Mouse (Mus musculus): ENCODE measurements at regions not wholly inside any gene's neighbourhood (a gene's known extent, or its start where the extent isn't known, plus 50 kb on each side); places are given as distances from the start of the nearest gene placed in this dataset.

DNA sequence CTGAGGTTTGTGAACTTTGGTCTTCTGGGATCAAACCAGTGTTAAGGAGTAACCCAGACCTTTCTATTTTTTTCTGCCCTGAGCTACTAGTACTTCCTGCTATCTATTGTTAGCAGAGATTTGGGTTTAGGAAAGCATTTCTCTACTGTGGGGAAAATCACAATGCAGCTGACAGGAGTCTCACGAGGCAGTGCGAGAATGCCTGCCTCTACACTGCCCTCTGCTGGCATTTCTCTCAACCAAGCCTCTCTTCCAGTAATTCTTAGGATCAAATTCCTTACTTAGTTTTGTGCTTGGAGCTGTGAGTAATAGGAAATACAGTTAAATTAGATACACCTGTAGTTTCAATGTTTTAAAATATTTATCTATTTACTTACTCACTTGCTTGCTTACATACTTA lies 432.4 kb downstream of the Plcl1 start:
- 6% methylated on average over 2 of the region's 2 CpGs for WGBS
- H3K4me2 ChIP-seq (ENCODE audit: low read length), result no peak overlapping the region
- H3K4me3 ChIP-seq (ENCODE audit: low read length), result no peak overlapping the region
- H3K9me3 ChIP-seq (ENCODE audit: control insufficient read depth, low read length), result no peaks in the 10 kb centered on the region
- no peak overlapping the region for H3K9ac ChIP-seq (ENCODE audit: low read depth, low read length)
- H3K27me3 ChIP-seq (replicated peaks; ENCODE audit: control insufficient read depth, insufficient read depth, low read length), result no peaks in the 10 kb centered on the region
- H3K27ac ChIP-seq (ENCODE audit: low read depth, low read length), result no peak overlapping the region
- H3K4me1 ChIP-seq (ENCODE audit: control insufficient read depth, insufficient read depth, low read depth, low read length), result no peaks in the 10 kb centered on the region
- H3K36me3 ChIP-seq (ENCODE audit: control insufficient read depth, insufficient read depth, low read length), result no peaks in the 10 kb centered on the region
- ATAC-seq, result peak; percentile 65; the same call in 1 of the 2 replicates

DNA sequence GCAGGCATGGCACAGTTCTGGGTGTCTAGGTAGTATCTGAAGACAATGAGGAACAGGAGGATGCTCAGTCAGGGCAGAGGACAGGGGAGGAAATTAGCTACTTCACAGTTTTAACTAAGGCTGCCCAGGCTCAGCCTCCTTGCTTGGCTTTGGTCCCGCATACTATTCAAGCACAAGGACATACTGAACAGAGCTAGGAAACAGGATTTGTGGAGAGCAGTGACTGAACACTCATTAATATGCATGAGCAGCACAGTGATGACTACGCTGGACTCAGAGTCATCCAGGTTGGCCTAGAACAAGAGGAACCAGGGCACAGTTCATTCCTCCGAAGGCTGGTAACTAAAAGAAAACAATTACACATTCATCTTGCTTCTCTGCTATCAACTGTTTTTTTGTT lies 443.1 kb downstream of the Plcl1 start:
- peak; percentile 80 for ATAC-seq
- Histone ChIP-seq H3K27ac (ENCODE audit: low read depth, low read length) (no peak overlapping the region), H3K4me2 (ENCODE audit: low read length) (no peak overlapping the region), H3K4me3 (ENCODE audit: low read length) (no peak overlapping the region), H3K9ac (ENCODE audit: low read depth, low read length) (no peak overlapping the region), H3K4me1 (ENCODE audit: control insufficient read depth, insufficient read depth, low read depth, low read length) (no peaks in the 10 kb centered on the region), H3K9me3 (ENCODE audit: control insufficient read depth, low read length) (no peaks in the 10 kb centered on the region), H3K27me3 (replicated peaks; ENCODE audit: control insufficient read depth, insufficient read depth, low read length) (no peaks in the 10 kb centered on the region), H3K36me3 (ENCODE audit: control insufficient read depth, insufficient read depth, low read length) (no peaks in the 10 kb centered on the region)
- 48% methylated on average over 3 of the region's 3 CpGs for WGBS

DNA sequence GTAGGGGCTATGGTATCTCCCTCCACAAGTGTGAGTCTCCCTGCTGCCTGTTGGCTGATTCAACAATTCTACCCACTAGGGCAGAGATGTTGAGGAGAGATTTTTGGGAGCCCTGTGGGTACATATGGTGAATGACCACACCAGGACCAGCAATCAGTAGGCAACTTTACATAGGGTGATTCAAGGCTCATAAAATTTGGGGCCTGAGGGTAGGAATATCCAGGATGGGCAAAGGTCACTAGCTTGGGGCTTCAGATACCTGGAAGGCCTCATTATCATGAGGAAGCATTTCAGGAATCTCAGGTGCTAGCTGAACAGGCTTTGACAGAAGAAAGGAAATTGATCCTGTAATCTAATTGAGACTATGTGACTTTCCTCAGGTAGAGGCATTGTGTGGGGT lies 446.6 kb downstream of the Plcl1 start:
- Histone ChIP-seq H3K9ac (ENCODE audit: low read depth, low read length) (no peak overlapping the region), H3K4me1 (ENCODE audit: control insufficient read depth, insufficient read depth, low read depth, low read length) (no peaks in the 10 kb centered on the region), H3K4me3 (ENCODE audit: low read length) (no peak overlapping the region), H3K27me3 (replicated peaks; ENCODE audit: control insufficient read depth, insufficient read depth, low read length) (no peaks in the 10 kb centered on the region), H3K9me3 (ENCODE audit: control insufficient read depth, low read length) (no peaks in the 10 kb centered on the region), H3K36me3 (ENCODE audit: control insufficient read depth, insufficient read depth, low read length) (no peaks in the 10 kb centered on the region), H3K27ac (ENCODE audit: low read depth, low read length) (no peak overlapping the region), H3K4me2 (ENCODE audit: low read length) (no peak overlapping the region)
- ATAC-seq, result no peak

DNA sequence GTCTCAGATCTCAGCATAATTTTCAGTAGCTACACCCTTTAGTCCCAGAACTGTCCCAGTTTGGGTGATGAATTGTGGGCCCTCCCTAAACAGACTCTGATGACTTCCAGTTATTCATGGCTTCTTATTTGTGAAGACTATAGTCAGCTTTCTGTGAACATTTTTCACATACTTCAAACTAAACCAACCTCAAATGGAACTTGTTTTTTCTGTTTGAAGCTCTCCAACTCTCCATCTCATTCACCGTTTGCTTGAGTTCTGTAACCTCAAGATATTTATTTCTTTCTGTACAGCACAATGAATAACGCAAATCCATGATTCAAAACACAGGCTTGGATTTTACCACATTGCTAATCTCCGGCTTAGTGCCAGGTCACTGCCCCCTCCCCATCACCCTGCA lies 453.4 kb downstream of the Plcl1 start:
- H3K9me3 ChIP-seq (ENCODE audit: control insufficient read depth, low read length), result no peaks in the 10 kb centered on the region; the same call in 1 of the 2 replicates
- H3K4me3 ChIP-seq (ENCODE audit: low read length), result no peak overlapping the region
- no peaks in the 10 kb centered on the region for H3K36me3 ChIP-seq (ENCODE audit: control insufficient read depth, insufficient read depth, low read length)
- no peak overlapping the region for H3K27ac ChIP-seq (ENCODE audit: low read depth, low read length)
- no peak overlapping the region for H3K4me2 ChIP-seq (ENCODE audit: low read length)
- 80% methylated on average over 3 of the region's 3 CpGs for WGBS
- no peak for ATAC-seq
- H3K27me3 ChIP-seq (replicated peaks; ENCODE audit: control insufficient read depth, insufficient read depth, low read length), result no peaks in the 10 kb centered on the region
- no peak overlapping the region for H3K9ac ChIP-seq (ENCODE audit: low read depth, low read length)
- H3K4me1 ChIP-seq (ENCODE audit: control insufficient read depth, insufficient read depth, low read depth, low read length), result no peaks in the 10 kb centered on the region

DNA sequence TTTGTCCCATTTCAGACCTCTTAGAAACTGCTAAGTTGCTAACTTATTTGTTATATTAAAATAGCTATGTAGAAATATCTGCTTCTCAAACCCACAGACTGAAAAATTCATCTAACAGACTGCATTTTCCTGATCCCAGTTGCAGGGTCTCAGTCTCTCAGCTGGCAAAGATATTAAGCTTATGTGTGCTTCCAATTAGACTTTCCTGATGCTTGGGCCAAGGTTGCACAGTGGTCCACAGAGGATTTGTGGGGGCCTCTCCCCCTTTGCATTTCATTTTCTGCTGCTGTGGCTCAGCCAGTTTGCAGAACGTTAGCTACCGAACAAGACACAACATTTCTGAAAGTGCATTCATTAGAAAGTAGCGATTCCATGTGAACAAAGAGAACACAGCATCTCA lies 457.4 kb downstream of the Plcl1 start:
- no peak overlapping the region for H3K9ac ChIP-seq (ENCODE audit: low read depth, low read length)
- no peak for ATAC-seq
- WGBS, result 50% methylated on average over 3 of the region's 3 CpGs
- no peak overlapping the region for H3K4me2 ChIP-seq (ENCODE audit: low read length)
- H3K36me3 ChIP-seq (ENCODE audit: control insufficient read depth, insufficient read depth, low read length), result no peaks in the 10 kb centered on the region
- H3K4me1 ChIP-seq (ENCODE audit: control insufficient read depth, insufficient read depth, low read depth, low read length), result no peaks in the 10 kb centered on the region
- no peak overlapping the region for H3K27ac ChIP-seq (ENCODE audit: low read depth, low read length)
- no peak overlapping the region for H3K4me3 ChIP-seq (ENCODE audit: low read length)
- no peaks in the 10 kb centered on the region for H3K9me3 ChIP-seq (ENCODE audit: control insufficient read depth, low read length)
- H3K27me3 ChIP-seq (replicated peaks; ENCODE audit: control insufficient read depth, insufficient read depth, low read length), result no peaks in the 10 kb centered on the region

- Histone ChIP-seq H3K27me3 (replicated peaks; ENCODE audit: control insufficient read depth, insufficient read depth, low read length) (no peaks in the 10 kb centered on the region), H3K36me3 (ENCODE audit: control insufficient read depth, insufficient read depth, low read length) (no peaks in the 10 kb centered on the region), H3K4me3 (ENCODE audit: low read length) (no peak overlapping the region), H3K4me1 (ENCODE audit: control insufficient read depth, insufficient read depth, low read depth, low read length) (no peaks in the 10 kb centered on the region), H3K27ac (ENCODE audit: low read depth, low read length) (no peak overlapping the region), H3K9ac (ENCODE audit: low read depth, low read length) (no peak overlapping the region), H3K4me2 (ENCODE audit: low read length) (no peak overlapping the region), H3K9me3 (ENCODE audit: control insufficient read depth, low read length) (no peaks in the 10 kb centered on the region)
- ATAC-seq, result no peak
- WGBS, result 73% methylated on average over 4 of the region's 4 CpGs
These were observed 459.6 kb downstream of the Plcl1 start for GRCm38 (mm10) chr1:55865274-55865673.

- no peaks in the 10 kb centered on the region for H3K36me3 ChIP-seq (ENCODE audit: control insufficient read depth, insufficient read depth, low read length)
- no peak overlapping the region for H3K27ac ChIP-seq (ENCODE audit: low read depth, low read length)
- H3K4me2 ChIP-seq (ENCODE audit: low read length), result no peak overlapping the region
- H3K4me3 ChIP-seq (ENCODE audit: low read length), result no peak overlapping the region
- no peaks in the 10 kb centered on the region for H3K27me3 ChIP-seq (replicated peaks; ENCODE audit: control insufficient read depth, insufficient read depth, low read length)
- H3K9me3 ChIP-seq (ENCODE audit: control insufficient read depth, low read length), result no peaks in the 10 kb centered on the region
- no peak for ATAC-seq
- no peak overlapping the region for H3K9ac ChIP-seq (ENCODE audit: low read depth, low read length)
- H3K4me1 ChIP-seq (ENCODE audit: control insufficient read depth, insufficient read depth, low read depth, low read length), result no peaks in the 10 kb centered on the region
These were observed 461.0 kb downstream of the Plcl1 start for GRCm38 (mm10) chr1:55866677-55867076.

DNA sequence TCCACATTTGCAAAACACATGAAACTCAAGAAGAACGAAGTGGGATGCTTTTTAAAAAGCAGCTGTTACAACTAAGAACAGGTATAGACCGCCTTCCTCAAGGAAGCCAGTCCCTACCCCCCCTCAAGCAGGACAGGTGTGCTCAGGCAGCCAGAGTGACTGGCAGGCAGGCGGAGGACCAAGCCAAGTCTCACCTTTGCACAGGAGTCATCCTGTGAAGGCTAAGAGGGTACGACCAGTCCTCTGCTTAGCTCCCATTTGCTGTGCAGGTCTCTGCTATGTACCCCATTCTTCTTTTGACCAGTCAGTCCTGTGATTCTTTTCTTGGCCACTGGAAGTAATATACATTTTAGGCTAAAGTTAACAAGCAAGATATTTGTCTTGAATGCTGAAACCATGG lies 467.9 kb downstream of the Plcl1 start:
- Histone ChIP-seq H3K9me3 (ENCODE audit: control insufficient read depth, low read length) (no peaks in the 10 kb centered on the region), H3K4me3 (ENCODE audit: low read length) (no peak overlapping the region), H3K27ac (ENCODE audit: low read depth, low read length) (no peak overlapping the region), H3K9ac (ENCODE audit: low read depth, low read length) (no peak overlapping the region), H3K36me3 (ENCODE audit: control insufficient read depth, insufficient read depth, low read length) (no peaks in the 10 kb centered on the region), H3K27me3 (replicated peaks; ENCODE audit: control insufficient read depth, insufficient read depth, low read length) (no peaks in the 10 kb centered on the region), H3K4me1 (ENCODE audit: control insufficient read depth, insufficient read depth, low read depth, low read length) (no peaks in the 10 kb centered on the region), H3K4me2 (ENCODE audit: low read length) (no peak overlapping the region)
- WGBS, result 91% methylated on average over 4 of the region's 4 CpGs
- ATAC-seq, result no peak

- Histone ChIP-seq H3K36me3 (ENCODE audit: control insufficient read depth, insufficient read depth, low read length) (no peaks in the 10 kb centered on the region), H3K4me3 (ENCODE audit: low read length) (no peak overlapping the region), H3K4me1 (ENCODE audit: control insufficient read depth, insufficient read depth, low read depth, low read length) (no peaks in the 10 kb centered on the region), H3K27me3 (replicated peaks; ENCODE audit: control insufficient read depth, insufficient read depth, low read length) (no peaks in the 10 kb centered on the region), H3K27ac (ENCODE audit: low read depth, low read length) (no peak overlapping the region), H3K9me3 (ENCODE audit: control insufficient read depth, low read length) (no peaks in the 10 kb centered on the region), H3K9ac (ENCODE audit: low read depth, low read length) (no peak overlapping the region), H3K4me2 (ENCODE audit: low read length) (no peak overlapping the region)
- peak; percentile 93 for ATAC-seq
- 18% methylated on average over 7 of the region's 7 CpGs for whole genome bisulfite sequencing
These were observed 468.6 kb downstream of the Plcl1 start for GRCm38 (mm10) chr1:55874143-55874867.

- ATAC-seq, result 0 out of 2 replicates have a peak, but pooled peaks have one; percentile 27
- Histone ChIP-seq H3K9ac (ENCODE audit: low read depth, low read length) (no peak overlapping the region; the same call in 1 of the 2 replicates), H3K4me1 (ENCODE audit: control insufficient read depth, insufficient read depth, low read depth, low read length) (no peaks in the 10 kb centered on the region), H3K27me3 (replicated peaks; ENCODE audit: control insufficient read depth, insufficient read depth, low read length) (no peaks in the 10 kb centered on the region), H3K4me3 (ENCODE audit: low read length) (no peak overlapping the region), H3K36me3 (ENCODE audit: control insufficient read depth, insufficient read depth, low read length) (no peaks in the 10 kb centered on the region), H3K4me2 (ENCODE audit: low read length) (no peak overlapping the region), H3K27ac (ENCODE audit: low read depth, low read length) (no peak overlapping the region), H3K9me3 (ENCODE audit: control insufficient read depth, low read length) (no peaks in the 10 kb centered on the region)
- WGBS, result 77% methylated on average over 4 of the region's 4 CpGs
These were observed 469.1 kb downstream of the Plcl1 start for GRCm38 (mm10) chr1:55874868-55875144.
